Mouse (Mus musculus): Measurements from ENCODE around the gene Fmn2. TPM values are rescaled to one million over a fixed set of nuclear protein-coding genes. Genes with fewer than 3 reads are reported as not detected.

Gene Fmn2
- polyA plus RNA-seq, 1 experiment from 2014 or later: 8.2 TPM

DNA sequence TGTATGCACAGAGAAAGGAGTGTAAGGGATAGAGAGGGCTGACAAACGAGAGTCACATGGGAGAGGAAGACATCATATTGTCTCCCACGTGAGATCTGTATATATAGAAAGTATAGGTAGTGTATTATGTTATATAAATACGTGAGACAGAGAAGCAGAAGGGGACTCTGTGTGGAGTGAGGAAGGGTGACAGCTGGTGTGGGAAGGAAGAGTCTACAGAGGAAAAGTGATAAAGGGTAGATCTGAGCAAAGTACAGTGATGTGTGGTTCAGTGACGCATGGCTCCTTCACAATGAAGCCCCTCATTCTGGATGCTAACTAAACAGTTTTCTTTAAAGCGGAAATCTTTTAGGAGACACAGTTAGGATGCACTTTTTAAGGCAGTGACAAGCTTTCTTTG, 46.7 kb downstream of the Fmn2 start:
- no peaks in the 10 kb centered on the region for H3K4me1 ChIP-seq (ENCODE audit: control insufficient read depth, insufficient read depth, low read length)
- H3K27me3 ChIP-seq (ENCODE audit: control insufficient read depth, insufficient read depth, low read length): no peaks in the 10 kb centered on the region
- no peak for ATAC-seq (ENCODE audit: low FRiP score)
- 87% methylated on average over 5 of the region's 5 CpGs for WGBS
- no peak overlapping the region for H3K27ac ChIP-seq (ENCODE audit: low read depth, low read length)
- H3K4me3 ChIP-seq (ENCODE audit: low read depth, low read length): no peak overlapping the region
- no peak overlapping the region for H3K9ac ChIP-seq (ENCODE audit: low read length)
- no peaks in the 10 kb centered on the region for H3K9me3 ChIP-seq (ENCODE audit: control insufficient read depth, low read length)
- no peak for DNase-seq (ENCODE audit: low spot score, missing footprints)
- H3K36me3 ChIP-seq (ENCODE audit: control insufficient read depth, insufficient read depth, low read length): no peaks in the 10 kb centered on the region
- H3K4me2 ChIP-seq: no peak overlapping the region

DNA sequence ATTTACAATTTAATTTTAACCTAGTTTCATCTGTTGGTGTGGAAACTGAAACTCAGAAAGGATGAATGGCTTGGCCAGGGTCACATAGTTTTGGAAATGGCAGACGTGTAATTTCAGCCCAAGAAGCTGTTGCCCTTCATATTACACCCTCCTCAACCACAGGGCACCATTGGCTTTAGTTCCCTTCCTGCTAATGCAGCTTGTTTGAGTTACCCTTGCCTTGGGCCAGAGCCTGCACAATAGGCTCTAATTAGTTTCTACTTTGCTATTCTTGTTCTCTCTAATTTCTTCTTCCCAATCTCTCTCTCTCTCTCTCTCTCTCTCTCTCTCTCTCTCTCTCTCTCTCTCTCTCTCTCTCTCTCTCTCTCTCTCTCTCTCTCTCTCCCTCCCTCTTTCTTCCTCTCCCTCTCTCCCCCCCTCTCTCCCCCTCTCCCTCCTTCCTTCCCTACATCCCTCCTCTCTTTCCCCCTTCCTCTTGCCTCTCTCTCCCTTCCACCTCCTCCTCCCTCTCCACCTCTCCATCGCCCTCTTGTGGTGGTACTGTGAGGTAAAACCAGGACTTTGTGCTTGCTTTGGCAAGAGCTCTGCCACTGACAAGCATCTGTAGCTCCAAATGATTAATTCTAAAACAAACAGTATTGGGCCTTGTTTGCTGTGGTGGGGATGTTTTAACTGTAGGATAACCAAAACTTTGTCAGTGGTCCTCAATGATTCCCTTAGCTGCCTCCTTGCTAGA, 51.8 kb downstream of the Fmn2 start:
- peak; percentile 61; the same call in 1 of the 2 replicates for ATAC-seq (ENCODE audit: low FRiP score)
- no peaks in the 10 kb centered on the region for H3K4me1 ChIP-seq (ENCODE audit: control insufficient read depth, insufficient read depth, low read length)
- H3K9ac ChIP-seq (ENCODE audit: low read length): no peak overlapping the region
- H3K36me3 ChIP-seq (ENCODE audit: control insufficient read depth, insufficient read depth, low read length): no peaks in the 10 kb centered on the region
- peak; percentile 94 for DNase-seq (ENCODE audit: low spot score, missing footprints)
- 29% methylated on average over 2 of the region's 2 CpGs for WGBS
- no peaks in the 10 kb centered on the region for H3K27me3 ChIP-seq (ENCODE audit: control insufficient read depth, insufficient read depth, low read length)
- no peak overlapping the region for H3K4me2 ChIP-seq
- no peak overlapping the region for H3K4me3 ChIP-seq (ENCODE audit: low read depth, low read length)
- no peak overlapping the region for H3K27ac ChIP-seq (ENCODE audit: low read depth, low read length)
- no peaks in the 10 kb centered on the region for H3K9me3 ChIP-seq (ENCODE audit: control insufficient read depth, low read length)

DNA sequence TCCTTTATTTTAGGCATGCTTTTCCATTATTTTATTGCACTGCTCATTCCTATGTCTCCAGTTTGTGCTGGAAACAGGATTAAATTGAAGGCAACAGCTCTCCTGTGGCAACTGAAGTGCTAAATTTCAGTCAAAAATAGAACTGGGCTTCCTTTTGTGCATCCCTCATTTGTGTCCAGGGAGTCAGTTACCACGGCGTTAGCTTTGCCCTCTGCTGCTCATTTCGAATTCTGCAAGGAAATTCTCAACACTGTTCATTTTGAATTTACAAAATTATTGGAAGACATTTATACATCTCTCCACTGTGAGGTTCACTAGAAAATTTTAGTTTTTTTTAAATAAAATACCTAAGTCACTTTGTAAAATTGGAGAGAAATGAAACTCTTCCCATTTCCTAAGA, 53.8 kb downstream of the Fmn2 start:
- Histone ChIP-seq H3K36me3 (ENCODE audit: control insufficient read depth, insufficient read depth, low read length) (no peaks in the 10 kb centered on the region), H3K9me3 (ENCODE audit: control insufficient read depth, low read length) (no peaks in the 10 kb centered on the region), H3K27ac (ENCODE audit: low read depth, low read length) (no peak overlapping the region), H3K9ac (ENCODE audit: low read length) (no peak overlapping the region), H3K27me3 (ENCODE audit: control insufficient read depth, insufficient read depth, low read length) (no peaks in the 10 kb centered on the region), H3K4me3 (ENCODE audit: low read depth, low read length) (no peak overlapping the region), H3K4me1 (ENCODE audit: control insufficient read depth, insufficient read depth, low read length) (no peaks in the 10 kb centered on the region), H3K4me2 (no peak overlapping the region)
- WGBS: 78% methylated on average over 3 of the region's 3 CpGs
- no peak for DNase-seq (ENCODE audit: low spot score, missing footprints)
- ATAC-seq (ENCODE audit: low FRiP score): no peak

DNA sequence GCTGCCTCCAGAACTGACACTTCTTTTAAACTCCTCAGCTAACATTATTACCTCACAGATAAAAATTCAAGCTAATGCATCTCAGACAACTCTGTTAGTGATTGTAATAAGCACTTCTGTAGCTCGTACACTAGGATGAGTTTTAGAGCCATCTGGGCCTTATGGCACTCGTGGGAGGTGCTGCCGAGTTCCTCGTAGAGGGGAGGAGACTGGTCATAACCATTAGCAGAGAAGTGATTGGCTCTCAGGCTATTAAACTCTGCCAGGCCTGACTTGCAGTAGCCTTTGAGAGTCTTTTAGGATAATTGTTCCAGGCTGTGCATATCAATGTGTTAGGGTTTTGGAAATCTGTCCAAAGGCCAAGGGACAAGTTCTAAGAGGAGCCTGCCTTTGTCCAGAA, 55.6 kb downstream of the Fmn2 start:
- H3K4me3 ChIP-seq (ENCODE audit: low read depth, low read length): no peak overlapping the region
- H3K4me1 ChIP-seq (ENCODE audit: control insufficient read depth, insufficient read depth, low read length): no peaks in the 10 kb centered on the region
- H3K36me3 ChIP-seq (ENCODE audit: control insufficient read depth, insufficient read depth, low read length): no peaks in the 10 kb centered on the region
- DNase-seq (ENCODE audit: low spot score, missing footprints): no peak
- WGBS: 80% methylated on average over 4 of the region's 4 CpGs
- no peak for ATAC-seq (ENCODE audit: low FRiP score)
- H3K4me2 ChIP-seq: no peak overlapping the region
- H3K9me3 ChIP-seq (ENCODE audit: control insufficient read depth, low read length): no peaks in the 10 kb centered on the region
- H3K27me3 ChIP-seq (ENCODE audit: control insufficient read depth, insufficient read depth, low read length): no peaks in the 10 kb centered on the region
- H3K27ac ChIP-seq (ENCODE audit: low read depth, low read length): no peak overlapping the region
- no peak overlapping the region for H3K9ac ChIP-seq (ENCODE audit: low read length)

DNA sequence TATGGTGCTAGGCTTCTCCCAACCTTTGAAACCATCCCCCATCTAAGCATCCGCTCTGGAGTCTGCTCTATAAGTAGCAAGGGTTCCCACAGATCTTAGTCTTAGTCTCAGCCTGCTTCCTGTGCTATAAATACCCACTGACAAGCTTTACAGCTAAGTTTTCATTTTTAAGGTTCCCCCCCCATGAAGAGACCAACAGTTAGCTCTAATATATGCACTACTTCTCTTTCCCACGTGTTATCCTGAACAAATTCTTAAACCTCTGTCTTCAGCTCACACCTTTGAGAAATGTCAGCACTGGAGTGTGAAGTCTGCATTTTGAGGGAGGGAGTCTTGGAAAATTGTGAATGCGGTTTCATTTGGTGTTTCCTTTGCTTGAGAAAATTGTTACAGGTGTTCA, 56.2 kb downstream of the Fmn2 start:
- no peak overlapping the region for H3K4me2 ChIP-seq
- H3K4me1 ChIP-seq (ENCODE audit: control insufficient read depth, insufficient read depth, low read length): no peaks in the 10 kb centered on the region
- H3K9me3 ChIP-seq (ENCODE audit: control insufficient read depth, low read length): no peaks in the 10 kb centered on the region
- H3K27ac ChIP-seq (ENCODE audit: low read depth, low read length): no peak overlapping the region
- ATAC-seq (ENCODE audit: low FRiP score) (no peak), DNase-seq (ENCODE audit: low spot score, missing footprints) (no peak)
- H3K9ac ChIP-seq (ENCODE audit: low read length): no peak overlapping the region
- H3K36me3 ChIP-seq (ENCODE audit: control insufficient read depth, insufficient read depth, low read length): no peaks in the 10 kb centered on the region
- no peak overlapping the region for H3K4me3 ChIP-seq (ENCODE audit: low read depth, low read length)
- WGBS: 81% methylated on average over 3 of the region's 3 CpGs
- H3K27me3 ChIP-seq (ENCODE audit: control insufficient read depth, insufficient read depth, low read length): no peaks in the 10 kb centered on the region

DNA sequence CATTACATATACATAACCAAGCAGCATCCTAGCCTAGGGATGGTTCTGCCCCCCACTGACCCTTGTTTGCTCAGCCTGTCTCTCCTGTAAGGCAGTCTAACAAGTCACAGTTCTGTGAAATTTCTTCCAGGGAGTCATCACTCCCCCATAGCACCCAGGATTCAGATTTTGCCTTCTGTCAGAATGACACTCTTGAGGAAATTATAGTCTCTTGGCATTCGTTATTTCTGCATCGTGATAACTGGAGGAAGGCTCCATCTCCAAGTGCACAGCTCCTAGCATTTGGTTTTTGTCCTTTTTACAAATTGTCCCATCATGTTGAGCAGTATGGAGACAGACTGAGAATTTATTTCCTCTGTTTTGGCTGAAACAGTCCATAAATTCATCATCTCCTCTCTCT, 56.9 kb downstream of the Fmn2 start:
- 85% methylated on average over 2 of the region's 2 CpGs for WGBS
- H3K4me3 ChIP-seq (ENCODE audit: low read depth, low read length): no peak overlapping the region
- no peaks in the 10 kb centered on the region for H3K9me3 ChIP-seq (ENCODE audit: control insufficient read depth, low read length)
- no peak overlapping the region for H3K4me2 ChIP-seq
- no peaks in the 10 kb centered on the region for H3K36me3 ChIP-seq (ENCODE audit: control insufficient read depth, insufficient read depth, low read length)
- DNase-seq (ENCODE audit: low spot score, missing footprints) (no peak), ATAC-seq (ENCODE audit: low FRiP score) (no peak)
- H3K4me1 ChIP-seq (ENCODE audit: control insufficient read depth, insufficient read depth, low read length): no peaks in the 10 kb centered on the region
- H3K27ac ChIP-seq (ENCODE audit: low read depth, low read length): no peak overlapping the region
- no peak overlapping the region for H3K9ac ChIP-seq (ENCODE audit: low read length)
- no peaks in the 10 kb centered on the region for H3K27me3 ChIP-seq (ENCODE audit: control insufficient read depth, insufficient read depth, low read length)

DNA sequence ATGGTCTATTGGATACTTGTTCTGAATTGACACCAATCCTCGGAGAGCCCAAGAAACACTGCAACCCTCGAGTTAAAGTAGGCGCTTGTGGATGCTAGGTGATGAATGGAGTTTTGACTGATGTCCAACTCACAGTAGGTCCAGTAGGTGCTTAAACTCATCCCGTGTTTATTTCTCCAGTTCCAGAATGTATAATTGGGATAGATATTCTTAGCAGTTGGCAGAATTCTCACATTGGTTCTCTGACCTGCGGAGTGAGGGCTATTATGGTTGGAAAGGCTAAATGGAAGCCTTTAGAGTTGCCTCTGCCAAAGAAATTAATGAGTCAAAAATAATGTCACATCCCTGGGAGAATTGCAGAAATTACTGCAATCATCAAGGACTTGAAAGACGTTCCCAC, 62.9 kb downstream of the Fmn2 start:
- 90% methylated on average over 6 of the region's 6 CpGs for WGBS
- Histone ChIP-seq H3K27me3 (ENCODE audit: control insufficient read depth, insufficient read depth, low read length) (no peaks in the 10 kb centered on the region), H3K4me3 (ENCODE audit: low read depth, low read length) (no peak overlapping the region), H3K27ac (ENCODE audit: low read depth, low read length) (no peak overlapping the region), H3K4me2 (no peak overlapping the region), H3K9ac (ENCODE audit: low read length) (no peak overlapping the region), H3K9me3 (ENCODE audit: control insufficient read depth, low read length) (no peaks in the 10 kb centered on the region), H3K36me3 (ENCODE audit: control insufficient read depth, insufficient read depth, low read length) (no peaks in the 10 kb centered on the region), H3K4me1 (ENCODE audit: control insufficient read depth, insufficient read depth, low read length) (no peaks in the 10 kb centered on the region)
- DNase-seq (ENCODE audit: low spot score, missing footprints) (no peak), ATAC-seq (ENCODE audit: low FRiP score) (no peak)

DNA sequence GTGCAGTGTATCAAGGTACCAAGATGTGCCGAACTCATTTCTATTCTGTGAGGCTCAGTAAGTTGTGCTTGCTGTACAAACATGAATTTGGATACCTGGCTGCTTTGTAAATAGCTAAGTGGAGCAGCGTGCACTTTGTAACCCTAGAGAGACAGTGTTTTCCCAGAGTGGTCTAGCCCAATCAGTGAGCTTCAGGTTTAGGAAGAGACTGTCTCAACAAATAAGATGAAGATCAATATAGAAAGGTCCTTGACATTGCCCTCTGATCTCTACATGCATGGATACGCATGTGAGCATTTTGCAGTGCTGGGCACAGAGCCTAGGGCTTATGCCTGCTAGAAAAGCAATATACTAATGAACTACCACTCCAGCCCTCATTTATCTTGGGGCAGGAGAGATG, 67.0 kb downstream of the Fmn2 start:
- Histone ChIP-seq H3K4me2 (no peak overlapping the region), H3K4me3 (ENCODE audit: low read depth, low read length) (no peak overlapping the region), H3K9me3 (ENCODE audit: control insufficient read depth, low read length) (no peaks in the 10 kb centered on the region), H3K27me3 (ENCODE audit: control insufficient read depth, insufficient read depth, low read length) (no peaks in the 10 kb centered on the region), H3K36me3 (ENCODE audit: control insufficient read depth, insufficient read depth, low read length) (no peaks in the 10 kb centered on the region), H3K9ac (ENCODE audit: low read length) (no peak overlapping the region), H3K4me1 (ENCODE audit: control insufficient read depth, insufficient read depth, low read length) (no peaks in the 10 kb centered on the region), H3K27ac (ENCODE audit: low read depth, low read length) (no peak overlapping the region)
- peak; percentile 39; the same call in 1 of the 2 replicates for ATAC-seq (ENCODE audit: low FRiP score)
- DNase-seq (ENCODE audit: low spot score, missing footprints): no peak
- 97% methylated on average over 3 of the region's 3 CpGs for WGBS

DNA sequence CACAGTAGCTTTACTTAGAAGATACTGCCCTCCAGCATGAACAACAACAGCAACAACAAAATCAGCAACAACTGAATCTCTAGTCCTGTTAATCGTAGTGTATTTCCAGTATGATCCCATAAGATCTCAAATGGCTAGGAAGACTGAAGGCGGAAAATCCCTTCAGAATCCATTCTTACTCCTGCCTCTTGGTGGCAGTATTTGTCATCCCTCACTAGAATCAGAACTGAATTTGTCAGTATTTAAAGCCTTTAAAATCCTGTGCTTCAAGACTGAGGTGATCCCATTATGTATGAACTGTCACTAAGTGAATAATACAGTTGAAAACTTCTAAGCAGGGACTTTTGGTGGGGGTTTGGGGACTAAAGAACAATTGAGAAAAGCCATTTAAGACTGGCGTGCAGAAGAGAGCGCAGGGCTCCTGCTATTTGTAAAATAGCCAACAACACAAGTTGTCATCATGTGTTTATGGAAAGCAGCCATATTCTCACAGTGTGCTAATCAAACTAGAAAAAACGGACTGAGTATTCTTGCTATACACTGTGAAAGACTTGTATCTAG, 90.9 kb downstream of the Fmn2 start:
- no peak overlapping the region for H3K4me3 ChIP-seq (ENCODE audit: low read depth, low read length)
- no peaks in the 10 kb centered on the region for H3K27me3 ChIP-seq (ENCODE audit: control insufficient read depth, insufficient read depth, low read length)
- no peaks in the 10 kb centered on the region for H3K36me3 ChIP-seq (ENCODE audit: control insufficient read depth, insufficient read depth, low read length)
- H3K9ac ChIP-seq (ENCODE audit: low read length): no peak overlapping the region
- 74% methylated on average over 5 of the region's 5 CpGs for WGBS
- DNase-seq (ENCODE audit: low spot score, missing footprints) (peak; percentile 85), ATAC-seq (ENCODE audit: low FRiP score) (no peak)
- no peaks in the 10 kb centered on the region for H3K4me1 ChIP-seq (ENCODE audit: control insufficient read depth, insufficient read depth, low read length)
- no peaks in the 10 kb centered on the region for H3K9me3 ChIP-seq (ENCODE audit: control insufficient read depth, low read length)
- H3K27ac ChIP-seq (ENCODE audit: low read depth, low read length): no peak overlapping the region
- H3K4me2 ChIP-seq: no peak overlapping the region
